Mouse (Mus musculus): ENCODE measurements at regions not wholly inside any gene's neighbourhood (a gene's known extent, or its start where the extent isn't known, plus 50 kb on each side); places are given as distances from the start of the nearest gene placed in this dataset.

DNA sequence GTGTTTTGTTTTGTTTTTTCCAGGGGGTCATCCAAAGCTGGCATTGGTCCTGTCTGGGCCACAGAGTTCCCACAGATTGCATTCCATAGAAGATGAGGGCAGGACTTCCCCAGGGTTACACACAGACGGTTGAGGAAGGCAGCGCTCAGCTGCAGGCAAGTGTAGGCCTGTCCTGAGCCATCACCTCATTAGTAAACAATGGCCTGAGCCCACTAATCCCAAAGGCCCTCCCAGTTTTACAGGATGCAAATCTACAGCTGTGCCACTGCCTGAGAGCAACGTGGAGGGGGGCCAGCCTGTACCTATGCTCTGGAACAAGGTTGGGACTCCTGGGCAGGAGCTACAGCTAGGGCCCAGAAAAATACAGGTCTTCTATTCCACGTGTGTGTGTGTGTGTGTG lies 55.7 kb upstream of the Tle3 start:
- 7% methylated on average over 4 of the region's 4 CpGs for WGBS
- Histone ChIP-seq H3K4me2 (ENCODE audit: low read depth, low read length, severe bottlenecking) (no peak overlapping the region), H3K27me3 (ENCODE audit: control insufficient read depth, insufficient read depth, low read length) (no peaks in the 10 kb centered on the region; the same call in 1 of the 2 replicates), H3K36me3 (ENCODE audit: control insufficient read depth, insufficient read depth, low read length) (no peaks in the 10 kb centered on the region), H3K27ac (ENCODE audit: low read depth, low read length) (no peak overlapping the region), H3K9ac (ENCODE audit: low read length) (peak overlapping the region; percentile 12; the same call in 1 of the 2 replicates), H3K4me1 (replicated peaks; ENCODE audit: control insufficient read depth, insufficient read depth, low read length) (peaks cover 13% of the 10 kb centered on the region), H3K9me3 (ENCODE audit: control insufficient read depth, low read length) (no peaks in the 10 kb centered on the region), H3K4me3 (ENCODE audit: low read depth, low read length) (no peak overlapping the region)
- ATAC-seq (replicated peaks; ENCODE audit: low FRiP score) (0 out of 2 replicates have a peak, but pooled peaks have one; percentile 36), DNase-seq (ENCODE audit: low spot score) (no peak)

DNA sequence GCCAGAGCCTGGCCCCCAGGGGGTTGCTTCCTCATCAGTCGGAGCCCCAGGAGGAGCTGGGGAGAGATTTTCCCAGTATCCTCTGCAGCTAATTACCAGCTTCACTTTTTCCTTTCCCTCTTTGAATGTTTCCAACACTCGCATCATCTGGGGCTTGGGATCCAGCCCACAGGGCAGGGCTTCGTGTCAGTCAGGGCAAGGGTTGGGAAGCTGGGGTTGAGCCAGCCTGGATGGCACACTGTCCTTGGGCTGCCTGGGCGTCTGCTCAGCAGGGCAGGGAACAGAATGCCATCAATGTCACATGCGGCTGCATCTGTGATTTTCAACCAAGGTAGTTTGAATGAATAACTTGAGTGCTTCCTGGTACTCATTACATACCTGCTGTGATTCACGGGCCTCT lies 52.4 kb upstream of the Tle3 start:
- ATAC-seq (replicated peaks; ENCODE audit: low FRiP score) = no peak
- no peak overlapping the region for H3K4me3 ChIP-seq (ENCODE audit: low read depth, low read length)
- no peaks in the 10 kb centered on the region; the same call in 1 of the 2 replicates for H3K27me3 ChIP-seq (ENCODE audit: control insufficient read depth, insufficient read depth, low read length)
- H3K4me2 ChIP-seq (ENCODE audit: low read depth, low read length, severe bottlenecking) = no peak overlapping the region
- WGBS = 42% methylated on average over 6 of the region's 6 CpGs
- H3K4me1 ChIP-seq (replicated peaks; ENCODE audit: control insufficient read depth, insufficient read depth, low read length) = peaks cover 17% of the 10 kb centered on the region
- no peak overlapping the region for H3K9ac ChIP-seq (ENCODE audit: low read length)
- H3K9me3 ChIP-seq (ENCODE audit: control insufficient read depth, low read length) = no peaks in the 10 kb centered on the region
- H3K27ac ChIP-seq (ENCODE audit: low read depth, low read length) = no peak overlapping the region
- no peak for DNase-seq (ENCODE audit: low spot score)
- no peaks in the 10 kb centered on the region for H3K36me3 ChIP-seq (ENCODE audit: control insufficient read depth, insufficient read depth, low read length)

GRCm38 (mm10) chr9:61321314-61321713 lies 50.9 kb upstream of the Tle3 start:
- H3K4me3 ChIP-seq (ENCODE audit: low read depth, low read length) = no peak overlapping the region
- no peak overlapping the region for H3K9ac ChIP-seq (ENCODE audit: low read length)
- 68% methylated on average over 1 of the region's 1 CpGs for WGBS
- H3K4me1 ChIP-seq (replicated peaks; ENCODE audit: control insufficient read depth, insufficient read depth, low read length) = peaks cover 23% of the 10 kb centered on the region
- no peaks in the 10 kb centered on the region for H3K36me3 ChIP-seq (ENCODE audit: control insufficient read depth, insufficient read depth, low read length)
- ATAC-seq (replicated peaks; ENCODE audit: low FRiP score) (no peak), DNase-seq (ENCODE audit: low spot score) (no peak)
- H3K9me3 ChIP-seq (ENCODE audit: control insufficient read depth, low read length) = no peaks in the 10 kb centered on the region
- no peak overlapping the region for H3K4me2 ChIP-seq (ENCODE audit: low read depth, low read length, severe bottlenecking)
- H3K27ac ChIP-seq (ENCODE audit: low read depth, low read length) = no peak overlapping the region
- H3K27me3 ChIP-seq (ENCODE audit: control insufficient read depth, insufficient read depth, low read length) = no peaks in the 10 kb centered on the region; the same call in 1 of the 2 replicates

DNA sequence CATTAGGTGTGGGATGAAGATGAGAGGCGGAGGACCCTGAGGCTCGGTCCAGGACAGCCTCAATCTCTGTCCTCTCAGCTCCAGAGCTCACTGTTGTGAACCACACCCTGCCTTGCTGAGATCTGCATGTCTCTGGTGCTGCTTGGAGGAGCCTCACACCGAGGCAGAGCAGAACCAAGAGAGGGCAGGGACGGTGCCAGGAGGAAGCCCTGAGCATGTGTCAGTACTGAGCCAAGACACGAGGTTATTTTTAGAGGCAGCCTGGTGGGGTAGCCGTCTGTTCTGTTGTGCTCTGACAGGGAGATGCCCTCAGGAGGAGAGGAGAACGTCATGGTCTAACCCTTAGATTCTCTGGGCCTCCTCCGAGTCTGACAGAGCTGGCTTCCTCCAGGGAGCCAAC lies 50.3 kb upstream of the Tle3 start:
- Histone ChIP-seq H3K9me3 (ENCODE audit: control insufficient read depth, low read length) (no peaks in the 10 kb centered on the region), H3K4me2 (ENCODE audit: low read depth, low read length, severe bottlenecking) (no peak overlapping the region), H3K27ac (ENCODE audit: low read depth, low read length) (no peak overlapping the region), H3K4me3 (ENCODE audit: low read depth, low read length) (no peak overlapping the region), H3K9ac (ENCODE audit: low read length) (no peak overlapping the region), H3K4me1 (replicated peaks; ENCODE audit: control insufficient read depth, insufficient read depth, low read length) (peaks cover 23% of the 10 kb centered on the region), H3K27me3 (ENCODE audit: control insufficient read depth, insufficient read depth, low read length) (no peaks in the 10 kb centered on the region; the same call in 1 of the 2 replicates), H3K36me3 (ENCODE audit: control insufficient read depth, insufficient read depth, low read length) (no peaks in the 10 kb centered on the region)
- ATAC-seq (replicated peaks; ENCODE audit: low FRiP score) (no peak), DNase-seq (ENCODE audit: low spot score) (no peak)
- 70% methylated on average over 8 of the region's 8 CpGs for WGBS

- WGBS = 74% methylated on average over 11 of the region's 11 CpGs
- Histone ChIP-seq H3K9ac (ENCODE audit: low read length) (no peak overlapping the region), H3K9me3 (ENCODE audit: control insufficient read depth, low read length) (no peaks in the 10 kb centered on the region), H3K4me1 (replicated peaks; ENCODE audit: control insufficient read depth, insufficient read depth, low read length) (peaks cover 23% of the 10 kb centered on the region), H3K27me3 (ENCODE audit: control insufficient read depth, insufficient read depth, low read length) (no peaks in the 10 kb centered on the region; the same call in 1 of the 2 replicates), H3K4me2 (ENCODE audit: low read depth, low read length, severe bottlenecking) (no peak overlapping the region), H3K4me3 (ENCODE audit: low read depth, low read length) (no peak overlapping the region), H3K36me3 (ENCODE audit: control insufficient read depth, insufficient read depth, low read length) (no peaks in the 10 kb centered on the region), H3K27ac (ENCODE audit: low read depth, low read length) (no peak overlapping the region)
- ATAC-seq (replicated peaks; ENCODE audit: low FRiP score) (no peak), DNase-seq (ENCODE audit: low spot score) (no peak)
Measured at GRCm38 (mm10) chr9:61322333-61322732, 49.8 kb upstream of the Tle3 start.

Measured in forebrain, embryonic 11.5 days (tissue).